Mouse (Mus musculus): Measurements from ENCODE around the gene Fanci. TPM values are rescaled to one million over a fixed set of nuclear protein-coding genes. Genes with fewer than 3 reads are reported as not detected.

Fanci gene
- polyA plus RNA-seq (2015; fragmentation: Illumina TruSeq; extraction: RNeasy Lipid Tissue Mini Kit (QIAGEN cat#74804); ENCODE audit: insufficient read depth, low replicate concordance), result 5.0 TPM

GRCm38 (mm10) chr7:79391883-79392649, at the start of gene Fanci:
Gene Fanci (plus strand): TSS chr7:79391929.

GRCm38 (mm10) chr7:79386422-79387133, 5.2 kb upstream of the Fanci start, which contains the start of gene Rlbp1:
Gene Rlbp1 (minus strand): TSS chr7:79387048.

GRCm38 (mm10) chr7:79466053-79466901, 74.5 kb downstream of the Fanci start, which contains the start of gene Polg:
Gene Polg (minus strand): TSS chr7:79466362.

Other genes with a start within 250 kb of the Fanci start
- 282 TPM for gene Mfge8, start 242.9 kb upstream of the Fanci start, polyA plus RNA-seq (2015; fragmentation: Illumina TruSeq; extraction: RNeasy Lipid Tissue Mini Kit (QIAGEN cat#74804); ENCODE audit: insufficient read depth, low replicate concordance)
- 38.2 TPM for gene Abhd2, start 118.7 kb upstream of the Fanci start, polyA plus RNA-seq (2015; fragmentation: Illumina TruSeq; extraction: RNeasy Lipid Tissue Mini Kit (QIAGEN cat#74804); ENCODE audit: insufficient read depth, low replicate concordance)
- not detected for gene Rlbp1, start 4.9 kb upstream of the Fanci start, polyA plus RNA-seq (2015; fragmentation: Illumina TruSeq; extraction: RNeasy Lipid Tissue Mini Kit (QIAGEN cat#74804); ENCODE audit: insufficient read depth, low replicate concordance)
- 75.4 TPM for gene Polg, start 74.4 kb downstream of the Fanci start, polyA plus RNA-seq (2015; fragmentation: Illumina TruSeq; extraction: RNeasy Lipid Tissue Mini Kit (QIAGEN cat#74804); ENCODE audit: insufficient read depth, low replicate concordance)
- not detected for gene Rhcg, start 225.7 kb downstream of the Fanci start, polyA plus RNA-seq (2015; fragmentation: Illumina TruSeq; extraction: RNeasy Lipid Tissue Mini Kit (QIAGEN cat#74804); ENCODE audit: insufficient read depth, low replicate concordance)